ENCODE assay signal across 8 mouse cellular contexts in genomic region chr11:25057093-25057521, GRCm38 (mm10).
A peak's percentile ranks its signal among the peaks of the same experiment; 100 is the strongest.
DNase-seq lines count a peak whose midpoint lies in the region; ATAC-seq lines count a peak whose summit lies in the region.
"Had no signal": no experiment of that assay in that cellular context is flagged by ENCODE, and none has a peak within 500 bp of the region (broad histone marks: within the 10 kb centered on the region; RNA-seq: fewer than 3 reads in every experiment).

No protein-coding gene starts in this region.

- peak overlapping the region; percentile 25; the same call in 1 of the 2 replicates for H3K4me2 ChIP-seq in lung, embryonic 15.5 days

- no peaks in the 10 kb centered on the region for H3K27me3 ChIP-seq in lung, embryonic 15.5 days
- no peaks in the 10 kb centered on the region for H3K27me3 ChIP-seq in hindbrain, embryonic 10.5 days (ENCODE audit: insufficient read depth, poor library complexity, severe bottlenecking)

- H3K4me1 ChIP-seq in lung, embryonic 15.5 days: peaks cover 10% of the 10 kb centered on the region
- peaks cover 11% of the 10 kb centered on the region for H3K4me1 ChIP-seq in hindbrain, embryonic 10.5 days (replicated peaks)

- no peak for DNase-seq in lung, postnatal 36 days
- DNase-seq in hindbrain, embryonic 10.5 days (ENCODE audit: low spot score): peak; percentile 34
- peak; percentile 87 for DNase-seq in mesoderm, embryonic 11.5 days (ENCODE audit: low read depth, low spot score)
- DNase-seq in testis, postnatal 14 days (ENCODE audit: low spot score): no peak
- DNase-seq in spleen, postnatal 14 days (ENCODE audit: low spot score in 2 of 2): no peak
- DNase-seq in cerebellum, postnatal 4 days (ENCODE audit: low spot score in 2 of 2): no peak
- DNase-seq: cerebellum, adult 18-20 months had no signal

- no peak overlapping the region for H3K4me3 ChIP-seq in lung, embryonic 15.5 days
- peak overlapping the region; percentile 31 for H3K4me3 ChIP-seq in hindbrain, embryonic 10.5 days

- ATAC-seq in lung, embryonic 15.5 days (ENCODE audit: borderline replicate concordance, extremely low read depth, low FRiP score, low TSS enrichment): peak; percentile 83; the same call in 1 of the 2 replicates

- no peaks in the 10 kb centered on the region for H3K36me3 ChIP-seq in lung, embryonic 15.5 days
- no peaks in the 10 kb centered on the region for H3K36me3 ChIP-seq in hindbrain, embryonic 10.5 days

- no peaks in the 10 kb centered on the region for H3K9me3 ChIP-seq in lung, embryonic 15.5 days
- peaks cover 7% of the 10 kb centered on the region; the same call in 1 of the 2 replicates for H3K9me3 ChIP-seq in hindbrain, embryonic 10.5 days

- H3K27ac ChIP-seq in lung, embryonic 15.5 days: peak overlapping the region; percentile 39
- H3K27ac ChIP-seq in hindbrain, embryonic 10.5 days: peak overlapping the region; percentile 6; the same call in 1 of the 2 replicates

- WGBS in lung, embryonic 15.5 days: 2% methylated on average over 7 of the region's 7 CpGs
- 14% methylated on average over 7 of the region's 7 CpGs for WGBS in hindbrain, embryonic 10.5 days

- no peak overlapping the region for H3K9ac ChIP-seq in lung, embryonic 15.5 days

Comparison
In these comparisons a context has a peak if more than half of its experiments do, and no peak if none do; other contexts are left out.
1. DNase-seq: peak in hindbrain, embryonic 10.5 days (single experiment) and mesoderm, embryonic 11.5 days (single experiment); none in lung, postnatal 36 days (single experiment), testis, postnatal 14 days (single experiment), spleen, postnatal 14 days (0 of 2) and cerebellum, postnatal 4 days (0 of 2).